Comparison of ENCODE assay signal across 14 mouse cellular contexts in genomic region chr12:51045437-51045836, GRCm38 (mm10).
DNase-seq lines count a peak whose midpoint lies in the region; ATAC-seq and TF ChIP-seq lines count a peak whose summit lies in the region.
"Had no signal": no experiment of that assay in that cellular context is flagged by ENCODE, and none has a peak within 500 bp of the region (broad histone marks: within the 10 kb centered on the region; RNA-seq: fewer than 3 reads in every experiment).

No protein-coding gene starts in this region.

- H3K4me3 ChIP-seq in heart, embryonic 15.5 days = no peak overlapping the region
- no peak overlapping the region for H3K4me3 ChIP-seq in heart, adult 2 months
- H3K4me3 ChIP-seq: embryonic facial prominence, embryonic 13.5 days; liver, embryonic 15.5 days had no signal

- no peak for DNase-seq in heart, adult 2 months
- peak; percentile 1 for DNase-seq in kidney, postnatal 14 days
- no peak for DNase-seq in kidney, postnatal 10 days
- peak; percentile 20 for DNase-seq in embryo, embryonic 11 days
- DNase-seq in mesoderm, embryonic 11.5 days (ENCODE audit: low read depth, low spot score) = peak; percentile 12
- DNase-seq in layer of hippocampus, adult 9-10 months (ENCODE audit: low spot score) = no peak
- DNase-seq: cerebellum, adult 18-20 months; heart, adult 18-20 months; left cerebral cortex, postnatal 4 days; thymus, postnatal 25 days had no signal

- WGBS in heart, embryonic 15.5 days = 24% methylated on average over 9 of the region's 9 CpGs
- WGBS in heart, adult 2 months = 34% methylated on average over 9 of the region's 9 CpGs

- TF ChIP-seq CTCF in heart, adult 2 months (IDR thresholded peaks at IDR 0.05) = no peak

- H3K9ac ChIP-seq in heart, embryonic 15.5 days = no peak overlapping the region
- H3K9ac ChIP-seq in heart, adult 2 months (ENCODE audit: low read depth, low read length) = no peak overlapping the region
- H3K9ac ChIP-seq: embryonic facial prominence, embryonic 13.5 days; liver, embryonic 15.5 days had no signal

- intact Hi-C loops in heart, adult 2 months (cut with DNase I) = no loop called here

- no peaks in the 10 kb centered on the region for H3K36me3 ChIP-seq in heart, embryonic 15.5 days
- no peaks in the 10 kb centered on the region for H3K36me3 ChIP-seq in heart, adult 2 months (ENCODE audit: control insufficient read depth, insufficient read depth, low read length)
- H3K36me3 ChIP-seq: embryonic facial prominence, embryonic 13.5 days; liver, embryonic 15.5 days had no signal

- no peak for ATAC-seq in heart, embryonic 15.5 days (replicated peaks; ENCODE audit: insufficient number of reproducible peaks, insufficient read depth, low FRiP score, low read depth)
- ATAC-seq: inflammation-experienced regulatory T-cells, adult 6 months had no signal

- H3K4me2 ChIP-seq in heart, embryonic 15.5 days = no peak overlapping the region
- H3K4me2 ChIP-seq: embryonic facial prominence, embryonic 13.5 days; liver, embryonic 15.5 days had no signal

- H3K9me3 ChIP-seq in heart, embryonic 15.5 days (replicated peaks) = no peaks in the 10 kb centered on the region
- H3K9me3 ChIP-seq: embryonic facial prominence, embryonic 13.5 days; liver, embryonic 15.5 days had no signal

- peak overlapping the region; percentile 2; the same call in 1 of the 2 replicates for H3K27ac ChIP-seq in heart, embryonic 15.5 days
- H3K27ac ChIP-seq in heart, adult 2 months = no peak overlapping the region
- H3K27ac ChIP-seq: embryonic facial prominence, embryonic 13.5 days; liver, embryonic 15.5 days had no signal

- TF ChIP-seq POLR2A in heart, adult 2 months (IDR thresholded peaks at IDR 0.05; ENCODE audit: insufficient read depth, low read depth, low read length) = no peak

- H3K27me3 ChIP-seq in heart, embryonic 15.5 days = no peaks in the 10 kb centered on the region
- no peaks in the 10 kb centered on the region for H3K27me3 ChIP-seq in heart, adult 2 months (ENCODE audit: control insufficient read depth, insufficient read depth, low read length)
- H3K27me3 ChIP-seq: embryonic facial prominence, embryonic 13.5 days; liver, embryonic 15.5 days had no signal

- TF ChIP-seq EP300 in heart, adult 2 months (IDR thresholded peaks at IDR 0.05; ENCODE audit: insufficient read depth, low read depth, low read length) = no peak

- H3K79me2 ChIP-seq in heart, adult 2 months (replicated peaks; ENCODE audit: control insufficient read depth, insufficient read depth, low read length) = no peaks in the 10 kb centered on the region

- peaks cover 9% of the 10 kb centered on the region for H3K4me1 ChIP-seq in heart, embryonic 15.5 days (replicated peaks)
- H3K4me1 ChIP-seq in heart, adult 2 months (ENCODE audit: control insufficient read depth, insufficient read depth, low read length) = no peaks in the 10 kb centered on the region
- H3K4me1 ChIP-seq: embryonic facial prominence, embryonic 13.5 days; liver, embryonic 15.5 days had no signal

Comparison
In these comparisons a context has a peak if more than half of its experiments do, and no peak if none do; other contexts are left out.
1. DNase-seq: peak in kidney, postnatal 14 days (single experiment), embryo, embryonic 11 days (single experiment) and mesoderm, embryonic 11.5 days (single experiment); none in heart, adult 2 months (0 of 2), kidney, postnatal 10 days (single experiment) and layer of hippocampus, adult 9-10 months (single experiment).